Mouse (Mus musculus): ENCODE measurements at regions not wholly inside any gene's neighbourhood (a gene's known extent, or its start where the extent isn't known, plus 50 kb on each side); places are given as distances from the start of the nearest gene placed in this dataset.

- TF ChIP-seq POLR2A (IDR thresholded peaks at IDR 0.05; ENCODE audit: extremely low read depth, insufficient read depth, low read length), result no peak
- peak; percentile 65 for TF ChIP-seq CTCF (IDR thresholded peaks at IDR 0.05; ENCODE audit: extremely low read depth, insufficient read depth, low read length)
Observed at GRCm38 (mm10) chr4:114346068-114346747, 60.3 kb upstream of the Trabd2b start.

Data from cortical plate, adult 2 months (tissue).